Mouse (Mus musculus) induced T-regulatory cell, adult 2 months (primary cell): ENCODE measurements around the gene Myo5c.

Experiments used
- DNase-seq: peaks from one replicate; pipeline ENCODE4 v3.0.0-alpha.2; 2012; ENCODE audit warnings: low read depth

Gene Myo5c

GRCm38 (mm10) chr9:75275051-75275450 is 43.2 kb downstream of the Myo5c start:
- no peak for DNase-seq

- DNase-seq, result peak; percentile 68
Measured at GRCm38 (mm10) chr9:75280814-75281213, 49.0 kb downstream of the Myo5c start.

- DNase-seq, result no peak
Measured at GRCm38 (mm10) chr9:75282179-75282578, 50.4 kb downstream of the Myo5c start.

- DNase-seq, result peak; percentile 65
Measured at GRCm38 (mm10) chr9:75282830-75283229, 51.0 kb downstream of the Myo5c start.

GRCm38 (mm10) chr9:75283636-75284035 is 51.8 kb downstream of the Myo5c start:
- no peak for DNase-seq

- no peak for DNase-seq
Measured at GRCm38 (mm10) chr9:75285363-75285762, 53.5 kb downstream of the Myo5c start.

GRCm38 (mm10) chr9:75287636-75288035 is 55.8 kb downstream of the Myo5c start:
- DNase-seq, result no peak

GRCm38 (mm10) chr9:75289545-75289944 is 57.7 kb downstream of the Myo5c start:
- DNase-seq, result peak; percentile 52

GRCm38 (mm10) chr9:75299342-75299741 is 67.5 kb downstream of the Myo5c start:
- peak; percentile 72 for DNase-seq

- DNase-seq, result no peak
Measured at GRCm38 (mm10) chr9:75303033-75303432, 71.2 kb downstream of the Myo5c start.

- DNase-seq, result peak; percentile 30
Measured at GRCm38 (mm10) chr9:75303701-75304261, 72.0 kb downstream of the Myo5c start.

- no peak for DNase-seq
Measured at GRCm38 (mm10) chr9:75304286-75304685, 72.5 kb downstream of the Myo5c start.

- DNase-seq, result no peak
Measured at GRCm38 (mm10) chr9:75306126-75306898, 74.5 kb downstream of the Myo5c start, which contains the start of gene Gnb5. Gene Gnb5 (plus strand): TSS chr9:75306288.

- no peak for DNase-seq
Measured at GRCm38 (mm10) chr9:75307015-75307414, 75.2 kb downstream of the Myo5c start.

GRCm38 (mm10) chr9:75308621-75309020 is 76.8 kb downstream of the Myo5c start:
- no peak for DNase-seq

- peak; percentile 88 for DNase-seq
Measured at GRCm38 (mm10) chr9:75312008-75312407, 80.2 kb downstream of the Myo5c start.

GRCm38 (mm10) chr9:75313138-75313831 is 81.5 kb downstream of the Myo5c start:
- peak; percentile 56 for DNase-seq

GRCm38 (mm10) chr9:75313832-75314516 is 82.2 kb downstream of the Myo5c start:
- DNase-seq, result peak; percentile 90

- DNase-seq, result no peak
Measured at GRCm38 (mm10) chr9:75314517-75315105, 82.8 kb downstream of the Myo5c start.

- DNase-seq, result no peak
Measured at GRCm38 (mm10) chr9:75315238-75315637, 83.4 kb downstream of the Myo5c start.

GRCm38 (mm10) chr9:75316771-75317170 is 85.0 kb downstream of the Myo5c start:
- no peak for DNase-seq

GRCm38 (mm10) chr9:75318196-75318595 is 86.4 kb downstream of the Myo5c start:
- DNase-seq, result no peak
